Mouse (Mus musculus) CD4-positive, CD25-positive, alpha-beta regulatory T cell, adult 2 months (primary cell): ENCODE measurements around the gene Immp1l.

Experiments used
- DNase-seq: peaks from one replicate; pipeline ENCODE4 v3.0.0-alpha.2; 2012; ENCODE audit warnings: low read depth, low spot score

The Immp1l gene

GRCm38 (mm10) chr2:106008415-106008814, 104.0 kb downstream of the Immp1l start:
- DNase-seq, result no peak
